Mouse (Mus musculus) mouse trophoblast stem cell (cell line): ENCODE data around the gene Isg20.

Source experiments
- in situ Hi-C, 2 experiments: fragments of 300-500 bp; cut with MseI, MboI; formaldehyde crosslinking; loops; 2 replicates in 1 of 2; 3 replicates in 1 of 2; pipeline ENCODE4 v1.15.1; 2025

The Isg20 gene

DNA sequence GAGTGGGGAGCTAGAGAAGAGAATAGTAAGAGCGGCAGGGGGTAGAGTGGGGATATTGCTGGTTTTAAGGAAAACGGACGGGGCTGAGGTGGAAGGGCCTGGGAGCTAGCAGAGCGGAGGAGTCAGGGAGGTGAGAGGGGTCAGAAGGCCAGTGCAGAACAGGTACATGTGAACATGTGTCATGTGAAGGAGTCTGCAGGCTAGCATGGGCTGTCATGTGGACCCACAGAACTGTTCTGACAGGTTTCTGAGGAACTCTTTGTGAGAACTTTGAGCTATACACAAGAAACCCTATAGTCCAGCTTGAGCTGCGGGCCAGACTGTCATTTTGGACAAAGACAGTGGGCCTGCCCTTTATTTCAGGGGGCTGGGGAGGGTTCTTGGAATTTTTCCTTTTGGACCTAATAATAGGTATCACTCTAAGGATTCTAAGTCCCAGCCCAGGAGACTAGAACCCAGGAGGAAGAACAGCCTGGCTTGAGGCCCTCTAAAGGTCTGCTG is at the start of gene Isg20:
Gene Isg20 (plus strand): TSS at position 451 of the 501 bp plus-strand sequence.
- in situ Hi-C loops = no loop called here

DNA sequence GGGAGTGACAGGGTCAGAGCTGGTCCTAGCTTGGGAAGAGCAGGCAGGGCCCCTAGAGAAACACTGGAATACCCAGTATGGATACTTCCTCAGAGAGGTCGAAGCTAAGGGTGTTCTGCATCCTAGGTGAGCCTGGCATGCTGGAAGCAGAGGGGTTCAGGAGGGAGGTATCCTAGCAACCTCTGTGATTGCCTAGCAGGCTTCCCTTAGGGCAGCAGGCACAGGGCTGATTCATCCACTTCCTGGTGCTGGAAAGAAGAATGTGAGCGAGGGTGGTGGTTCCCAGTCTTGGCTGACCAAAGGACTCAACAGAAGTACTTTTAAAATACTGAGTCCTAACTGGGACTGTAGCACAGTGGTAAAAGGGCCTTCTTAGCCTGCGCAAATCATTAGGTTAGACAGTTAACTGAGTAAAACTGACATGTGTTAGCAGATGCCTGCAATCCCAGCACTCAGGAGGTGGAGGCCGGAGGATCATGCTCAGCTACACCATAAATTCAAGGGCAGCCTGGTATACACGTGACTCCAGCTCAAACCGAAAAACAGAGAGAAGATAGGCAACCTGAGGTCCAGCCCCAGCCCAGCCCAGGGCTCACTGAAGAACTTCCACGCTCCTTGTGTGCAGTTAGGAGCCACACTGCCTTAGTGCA is 49.3 kb upstream of the Isg20 start:
- in situ Hi-C loops = no loop called here

DNA sequence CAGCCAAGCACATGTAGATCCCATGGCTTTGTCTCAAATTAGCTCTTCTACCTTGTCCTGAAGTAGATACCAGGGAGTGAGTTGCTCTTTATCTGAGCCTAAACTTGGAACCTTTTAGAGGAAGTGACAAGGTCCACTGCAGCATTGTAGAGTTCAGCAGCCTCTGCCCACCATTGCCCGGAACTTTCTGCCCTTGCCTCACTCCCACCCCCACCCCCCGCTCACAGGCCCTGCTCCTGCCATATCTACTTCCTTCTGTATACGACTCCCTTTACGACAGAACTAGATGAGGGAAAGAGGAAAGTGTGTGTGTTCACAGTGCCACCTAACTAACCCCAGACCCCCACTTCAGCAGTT is 48.8 kb upstream of the Isg20 start:
- in situ Hi-C loops = no loop called here

- in situ Hi-C loops = no loop called here
Observed at GRCm38 (mm10) chr7:78865212-78865949, 47.8 kb upstream of the Isg20 start.

- in situ Hi-C loops = no loop called here
Observed at GRCm38 (mm10) chr7:78868731-78869130, 44.5 kb upstream of the Isg20 start.

DNA sequence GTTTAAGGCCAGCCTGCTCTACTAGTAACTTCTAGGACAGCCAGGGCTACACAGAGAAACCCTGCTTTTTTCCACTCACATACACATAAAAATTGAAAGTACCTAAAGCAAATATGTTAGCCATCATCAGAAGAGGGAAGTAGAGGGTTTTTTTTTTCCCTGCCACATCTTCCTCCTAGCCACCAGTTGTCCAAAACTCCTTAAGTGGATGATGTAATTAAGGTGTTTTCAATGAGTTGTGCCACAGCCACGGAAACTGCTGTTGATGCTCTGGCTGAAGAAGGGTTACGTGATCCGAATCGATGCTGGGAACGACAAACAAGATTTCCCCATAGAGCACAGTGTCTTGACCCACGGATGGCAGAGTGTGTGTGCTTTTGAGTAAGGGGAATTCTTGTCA is 40.9 kb upstream of the Isg20 start:
- in situ Hi-C loops = no loop called here

- in situ Hi-C loops = no loop called here
Observed at GRCm38 (mm10) chr7:78872831-78873230, 40.4 kb upstream of the Isg20 start.

- in situ Hi-C loops = loop anchor here in 1 of 2 experiments (25.0 kb wide), 1 partner anchor 295 kb away; no protein-coding TSS in a partner anchor
Observed at GRCm38 (mm10) chr7:78881607-78882468, 31.4 kb upstream of the Isg20 start.

- in situ Hi-C loops = loop anchor here in 1 of 2 experiments (25.0 kb wide), 1 partner anchor 295 kb away; no protein-coding TSS in a partner anchor
Observed at GRCm38 (mm10) chr7:78882469-78882837, 30.8 kb upstream of the Isg20 start.

- in situ Hi-C loops = loop anchor here in 1 of 2 experiments (25.0 kb wide), 1 partner anchor 296 kb away; no protein-coding TSS in a partner anchor
Observed at GRCm38 (mm10) chr7:78883016-78883725, 30.1 kb upstream of the Isg20 start.

DNA sequence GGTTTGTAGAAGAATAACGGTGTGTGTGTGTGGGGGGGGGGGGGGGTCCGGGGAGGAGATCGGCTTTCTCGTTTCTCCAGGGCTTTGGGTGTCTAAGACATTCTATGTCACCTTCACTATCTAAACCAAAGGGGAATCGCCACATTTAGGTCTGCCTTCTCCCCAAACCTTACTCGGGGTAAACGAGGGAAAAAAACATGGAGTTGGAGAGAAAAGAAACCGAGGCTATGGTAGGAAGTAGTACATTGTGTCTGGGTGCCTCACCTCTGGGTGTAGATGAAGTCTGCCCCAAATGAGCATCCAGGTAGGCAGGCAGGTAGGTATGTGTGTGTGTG is 29.5 kb upstream of the Isg20 start:
- in situ Hi-C loops = loop anchor here in 1 of 2 experiments (25.0 kb wide), 1 partner anchor 296 kb away; no protein-coding TSS in a partner anchor

- in situ Hi-C loops = loop anchor here in 1 of 2 experiments (25.0 kb wide), 1 partner anchor 297 kb away; no protein-coding TSS in a partner anchor
Observed at GRCm38 (mm10) chr7:78884139-78884538, 29.1 kb upstream of the Isg20 start.

- in situ Hi-C loops = loop anchor here in 1 of 2 experiments (25.0 kb wide), 1 partner anchor 298 kb away; no protein-coding TSS in a partner anchor
Observed at GRCm38 (mm10) chr7:78885404-78885803, 27.8 kb upstream of the Isg20 start.

GRCm38 (mm10) chr7:78886496-78886895 is 26.7 kb upstream of the Isg20 start:
- in situ Hi-C loops = loop anchor here in 1 of 2 experiments (25.0 kb wide), 1 partner anchor 299 kb away; no protein-coding TSS in a partner anchor

GRCm38 (mm10) chr7:78887431-78887842 is 25.8 kb upstream of the Isg20 start:
- in situ Hi-C loops = loop anchor here in 1 of 2 experiments (25.0 kb wide), 1 partner anchor 300 kb away; no protein-coding TSS in a partner anchor

GRCm38 (mm10) chr7:78890641-78891040 is 22.6 kb upstream of the Isg20 start:
- in situ Hi-C loops = loop anchor here (5.0 to 25.0 kb wide), 2 partner anchors 98 to 303 kb away; no protein-coding TSS in a partner anchor

DNA sequence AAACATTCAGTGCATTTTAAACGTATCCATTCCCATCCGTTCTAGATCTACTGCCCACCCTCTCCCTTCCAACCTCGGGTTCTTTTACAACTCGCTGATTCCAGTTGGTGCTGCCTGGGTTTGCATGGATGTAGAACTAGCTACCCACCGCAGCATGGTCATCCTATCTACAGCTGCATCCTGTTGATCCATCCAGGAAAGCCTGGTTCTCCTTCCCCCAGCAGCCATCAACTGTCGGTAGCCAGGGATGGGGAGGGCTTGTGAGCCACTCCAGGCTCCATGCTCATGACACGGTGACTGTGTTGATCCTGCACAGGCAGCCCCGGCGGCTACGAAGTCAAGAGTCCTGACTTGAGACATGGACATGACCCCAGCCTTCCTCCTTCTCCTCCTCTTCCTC is 19.3 kb upstream of the Isg20 start:
- in situ Hi-C loops = loop anchor here (5.0 to 25.0 kb wide), 2 partner anchors 102 to 307 kb away; no protein-coding TSS in a partner anchor

- in situ Hi-C loops = loop anchor here in 1 of 2 experiments (25.0 kb wide), 1 partner anchor 308 kb away; no protein-coding TSS in a partner anchor
Observed at GRCm38 (mm10) chr7:78895021-78895652, 18.1 kb upstream of the Isg20 start.

DNA sequence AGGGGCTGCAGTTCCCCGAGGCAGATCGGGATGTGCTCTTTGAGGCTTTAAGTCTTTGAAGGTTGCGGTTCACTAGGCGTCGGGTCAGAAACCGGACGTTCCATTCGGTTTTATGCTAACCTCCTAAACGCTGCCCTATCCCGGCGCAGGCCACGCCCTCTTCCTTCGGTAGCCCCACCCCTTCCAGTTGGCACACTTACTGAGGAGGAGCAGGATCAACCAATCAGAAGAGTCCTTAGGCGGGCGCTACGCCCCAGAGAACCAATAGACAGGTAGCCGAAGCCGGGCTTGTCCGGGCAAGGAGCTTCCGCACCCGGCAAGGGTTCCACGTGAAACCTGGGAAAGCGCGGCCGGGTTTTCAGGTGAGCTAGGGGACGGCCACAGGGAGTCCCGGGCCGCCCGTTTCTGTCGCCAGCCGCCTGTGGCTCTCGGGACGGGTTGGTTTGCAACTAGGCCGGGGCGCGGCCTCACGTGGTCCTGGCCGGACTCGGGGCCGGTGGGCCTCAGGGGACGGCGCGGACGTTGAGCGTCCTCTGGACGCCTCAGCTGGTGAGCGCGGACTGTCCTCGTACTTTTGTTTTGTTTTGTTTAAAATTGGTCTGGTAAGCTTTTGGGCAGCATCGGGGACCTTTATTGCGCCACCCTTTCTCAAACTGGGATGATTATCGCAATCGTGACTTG is 17.4 kb upstream of the Isg20 start, which contains the start of gene Aen:
Gene Aen (plus strand): TSS at position 202 of the 681 bp plus-strand sequence.
- in situ Hi-C loops = loop anchor here in 1 of 2 experiments (25.0 kb wide), 1 partner anchor 308 kb away; no protein-coding TSS in a partner anchor
